Mouse (Mus musculus) thymus, adult 18-20 months (tissue): ENCODE measurements around the gene Dot1l.
"Not testable (repeated sequence)": the region's sequence is repeated elsewhere in the genome, so short reads cannot be mapped to it uniquely, and the experiment has no call there.

ENCODE experiments used
- DNase-seq, 2 experiments: peaks; one replicate each; pipeline ENCODE4 v3.0.0; 2022; ENCODE audit warnings: mixed read lengths in 2 of 2

Gene Dot1l

GRCm38 (mm10) chr10:80812391-80813041 is 57.5 kb downstream of the Dot1l start:
- no peak for DNase-seq

GRCm38 (mm10) chr10:80813366-80813765 is 58.4 kb downstream of the Dot1l start, which contains the start of gene Jsrp1:
Jsrp1 (minus strand) TSS chr10:80813498.
- DNase-seq, result no peak

GRCm38 (mm10) chr10:80814800-80815199 is 59.8 kb downstream of the Dot1l start:
- no peak for DNase-seq

- not testable (repeated sequence) for DNase-seq
Measured at GRCm38 (mm10) chr10:80816303-80816702, 61.3 kb downstream of the Dot1l start.

GRCm38 (mm10) chr10:80817164-80817563 is 62.2 kb downstream of the Dot1l start:
- DNase-seq, result no peak

- DNase-seq, result not testable (repeated sequence)
Measured at GRCm38 (mm10) chr10:80817955-80818354, 62.9 kb downstream of the Dot1l start.

GRCm38 (mm10) chr10:80818599-80819281 is 63.7 kb downstream of the Dot1l start:
- DNase-seq, result no peak

GRCm38 (mm10) chr10:80819406-80819805 is 64.4 kb downstream of the Dot1l start:
- DNase-seq, result no peak

- DNase-seq, result no peak
Measured at GRCm38 (mm10) chr10:80821991-80822390, 67.0 kb downstream of the Dot1l start.

- no peak for DNase-seq
Measured at GRCm38 (mm10) chr10:80822528-80822927, 67.5 kb downstream of the Dot1l start.

GRCm38 (mm10) chr10:80823316-80823715 is 68.3 kb downstream of the Dot1l start:
- no peak for DNase-seq

GRCm38 (mm10) chr10:80823847-80824643 is 69.0 kb downstream of the Dot1l start:
- no peak for DNase-seq

- no peak for DNase-seq
Measured at GRCm38 (mm10) chr10:80824827-80825226, 69.8 kb downstream of the Dot1l start.

- DNase-seq, result peak; percentile 99 to 100
Measured at GRCm38 (mm10) chr10:80826151-80827062, 71.4 kb downstream of the Dot1l start, which contains the start of gene Oaz1. Oaz1 (plus strand) TSS chr10:80826656.

GRCm38 (mm10) chr10:80827063-80827869 is 72.3 kb downstream of the Dot1l start:
- DNase-seq, result no peak

- no peak for DNase-seq
Measured at GRCm38 (mm10) chr10:80827870-80828420, 72.9 kb downstream of the Dot1l start.

GRCm38 (mm10) chr10:80828587-80828986 is 73.6 kb downstream of the Dot1l start:
- not testable (repeated sequence) for DNase-seq

- DNase-seq, result no peak
Measured at GRCm38 (mm10) chr10:80829359-80830278, 74.6 kb downstream of the Dot1l start.

- peak; percentile 40 to 61 for DNase-seq
Measured at GRCm38 (mm10) chr10:80831136-80831535, 76.1 kb downstream of the Dot1l start.

- DNase-seq, result no peak
Measured at GRCm38 (mm10) chr10:80832818-80833217, 77.8 kb downstream of the Dot1l start.
